In the genomic region with DNA sequence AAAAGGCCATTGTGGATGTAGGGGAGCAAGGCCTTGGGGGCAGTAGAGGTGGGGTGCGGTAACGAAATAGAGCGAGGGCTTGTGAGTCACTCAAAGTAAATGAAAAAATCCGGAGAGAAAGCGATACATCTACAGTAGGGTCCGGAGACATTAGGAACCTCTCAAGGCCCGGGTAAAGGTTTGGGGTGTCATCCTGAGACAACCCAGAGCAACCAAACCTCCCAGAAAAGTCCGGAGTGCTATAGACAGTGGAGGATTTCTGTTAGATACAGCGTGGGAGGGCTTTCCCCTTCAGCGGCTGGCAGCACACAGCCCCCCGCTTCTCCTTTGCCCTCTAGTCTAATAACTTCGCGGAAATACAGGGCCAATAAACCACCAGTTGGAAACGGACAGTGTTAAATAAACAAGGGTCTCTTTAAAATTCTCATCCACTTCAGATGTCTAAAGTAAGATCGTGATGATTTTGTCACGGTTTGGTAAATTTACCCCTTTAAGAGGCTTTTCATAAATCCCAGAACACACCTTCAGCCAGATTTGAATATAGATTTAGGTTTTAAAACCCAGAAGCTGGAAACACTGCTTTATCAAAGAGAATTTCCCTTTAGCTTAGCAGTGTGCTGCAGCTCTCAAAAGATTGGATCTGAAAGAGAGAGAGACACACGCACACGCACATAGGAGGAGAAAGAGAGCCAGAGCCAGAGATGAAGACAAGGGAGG, we compare ENCODE assay signal across 17 mouse cellular contexts. TPM values are rescaled to one million over a fixed set of nuclear protein-coding genes. Genes with fewer than 3 reads are reported as not detected.
DNase-seq lines count a peak whose midpoint lies in the region; ATAC-seq and TF ChIP-seq lines count a peak whose summit lies in the region.
"Had no signal": no experiment of that assay in that cellular context is flagged by ENCODE, and none has a peak within 500 bp of the region (broad histone marks: within the 10 kb centered on the region; RNA-seq: fewer than 3 reads in every experiment).

No protein-coding gene starts in this region.

- peak; percentile 58 for DNase-seq in forebrain, embryonic 11.5 days (ENCODE audit: low spot score)
- peak; percentile 57 for DNase-seq in brain, embryonic 14.5 days (ENCODE audit: low read depth)
- no peak for DNase-seq in right cerebral cortex, postnatal 4 days
- DNase-seq in ovary, postnatal 36 days (ENCODE audit: low spot score): no peak
- no peak for DNase-seq in lung, postnatal 25 days (ENCODE audit: low spot score)
- DNase-seq: adrenal gland, adult 2 months; heart, adult 18-20 months; heart, postnatal 14 days; kidney, postnatal 14 days; lung, postnatal 4 days; right cerebral cortex, postnatal 25 days; thymus, postnatal 25 days had no signal

- H3K36me3 ChIP-seq in forebrain, embryonic 11.5 days (ENCODE audit: control insufficient read depth, insufficient read depth, low read length): no peaks in the 10 kb centered on the region
- H3K36me3 ChIP-seq in forebrain, embryonic 15.5 days: no peaks in the 10 kb centered on the region
- no peaks in the 10 kb centered on the region for H3K36me3 ChIP-seq in forebrain, embryonic 13.5 days (ENCODE audit: poor library complexity, severe bottlenecking)
- no peaks in the 10 kb centered on the region for H3K36me3 ChIP-seq in midbrain, embryonic 13.5 days

- no peak for ATAC-seq in forebrain, embryonic 11.5 days (replicated peaks; ENCODE audit: low FRiP score)
- ATAC-seq in forebrain, embryonic 15.5 days (replicated peaks): no peak
- no peak for ATAC-seq in forebrain, embryonic 13.5 days
- ATAC-seq in midbrain, embryonic 13.5 days: no peak

- 1% methylated on average over 18 of the region's 18 CpGs for WGBS in forebrain, embryonic 11.5 days
- WGBS in forebrain, embryonic 15.5 days: 8% methylated on average over 18 of the region's 18 CpGs
- 4% methylated on average over 18 of the region's 18 CpGs for WGBS in forebrain, embryonic 13.5 days
- WGBS in midbrain, embryonic 13.5 days: 2% methylated on average over 18 of the region's 18 CpGs

- peak overlapping the region; percentile 25 for H3K4me3 ChIP-seq in forebrain, embryonic 11.5 days (ENCODE audit: low read depth, low read length)
- H3K4me3 ChIP-seq in forebrain, embryonic 15.5 days: no peak overlapping the region
- peak overlapping the region; percentile 29 for H3K4me3 ChIP-seq in forebrain, embryonic 13.5 days
- peak overlapping the region; percentile 69 for H3K4me3 ChIP-seq in midbrain, embryonic 13.5 days (replicated peaks)

- peaks cover 25% of the 10 kb centered on the region for H3K4me1 ChIP-seq in forebrain, embryonic 11.5 days (replicated peaks; ENCODE audit: control insufficient read depth, insufficient read depth, low read length)
- H3K4me1 ChIP-seq in forebrain, embryonic 15.5 days: peaks cover 38% of the 10 kb centered on the region
- H3K4me1 ChIP-seq in forebrain, embryonic 13.5 days: peaks cover 60% of the 10 kb centered on the region
- H3K4me1 ChIP-seq in midbrain, embryonic 13.5 days (replicated peaks): peaks cover 49% of the 10 kb centered on the region

- H3K9ac ChIP-seq in forebrain, embryonic 11.5 days (ENCODE audit: low read length): peak overlapping the region; percentile 65
- no peak overlapping the region for H3K9ac ChIP-seq in forebrain, embryonic 15.5 days (replicated peaks)
- H3K9ac ChIP-seq in forebrain, embryonic 13.5 days: peak overlapping the region; percentile 43; the same call in 1 of the 2 replicates
- H3K9ac ChIP-seq in midbrain, embryonic 13.5 days (replicated peaks): peak overlapping the region; percentile 97
- H3K9ac ChIP-seq: liver, embryonic 14.5 days had no signal

- H3K27me3 ChIP-seq in forebrain, embryonic 11.5 days (ENCODE audit: control insufficient read depth, insufficient read depth, low read length): peaks cover 32% of the 10 kb centered on the region
- peaks cover 74% of the 10 kb centered on the region for H3K27me3 ChIP-seq in forebrain, embryonic 15.5 days
- peaks cover 93% of the 10 kb centered on the region for H3K27me3 ChIP-seq in forebrain, embryonic 13.5 days
- H3K27me3 ChIP-seq in midbrain, embryonic 13.5 days: peaks cover 26% of the 10 kb centered on the region

- peak overlapping the region; percentile 50 for H3K4me2 ChIP-seq in forebrain, embryonic 11.5 days (ENCODE audit: low read depth, low read length, severe bottlenecking)
- H3K4me2 ChIP-seq in forebrain, embryonic 15.5 days (replicated peaks): no peak overlapping the region
- H3K4me2 ChIP-seq in forebrain, embryonic 13.5 days: peak overlapping the region; percentile 53
- H3K4me2 ChIP-seq in midbrain, embryonic 13.5 days (replicated peaks): peak overlapping the region; percentile 89

- no peak for TF ChIP-seq CTCF in brain, embryonic 14.5 days (IDR thresholded peaks at IDR 0.05; ENCODE audit: borderline replicate concordance, extremely low read depth, insufficient read depth, insufficient read length)

- no peak for TF ChIP-seq POLR2A in brain, embryonic 14.5 days (IDR thresholded peaks at IDR 0.05; ENCODE audit: borderline replicate concordance, extremely low read depth, insufficient read depth, insufficient read length, poor library complexity, severe bottlenecking)

- no peaks in the 10 kb centered on the region for H3K9me3 ChIP-seq in forebrain, embryonic 11.5 days (ENCODE audit: control insufficient read depth, low read length)
- no peaks in the 10 kb centered on the region for H3K9me3 ChIP-seq in forebrain, embryonic 15.5 days
- no peaks in the 10 kb centered on the region for H3K9me3 ChIP-seq in forebrain, embryonic 13.5 days (replicated peaks)
- H3K9me3 ChIP-seq in midbrain, embryonic 13.5 days: no peaks in the 10 kb centered on the region

- peak overlapping the region; percentile 61 for H3K27ac ChIP-seq in forebrain, embryonic 11.5 days (ENCODE audit: low read depth, low read length)
- H3K27ac ChIP-seq in forebrain, embryonic 15.5 days (replicated peaks): no peak overlapping the region
- H3K27ac ChIP-seq in forebrain, embryonic 13.5 days: peak overlapping the region; percentile 51; the same call in 1 of the 2 replicates
- peak overlapping the region; percentile 90 for H3K27ac ChIP-seq in midbrain, embryonic 13.5 days
- H3K27ac ChIP-seq: liver, embryonic 14.5 days had no signal

RNA-seq across cellular contexts. Expression of a gene that starts 3.9 kb away (rescaled TPM):
- 73.3 and 78.7 TPM in 2 replicates for polyA plus RNA-seq in forebrain, embryonic 11.5 days (2014; fragmentation: Nextera tagmentation; extraction: Ambion mirVana)
- polyA plus RNA-seq in forebrain, embryonic 15.5 days (2015; fragmentation: Nextera tagmentation; extraction: Ambion mirVana): 10.7 and 18.8 TPM in 2 replicates
- 44.7 and 65.6 TPM in 2 replicates for polyA plus RNA-seq in brain, embryonic 14.5 days (2012; rRNA removed)
- 24.9 and 36.8 TPM in 2 replicates for polyA plus RNA-seq in forebrain, embryonic 13.5 days (2015; fragmentation: Nextera tagmentation; extraction: Ambion mirVana)
- polyA plus RNA-seq in midbrain, embryonic 13.5 days (2015; fragmentation: Nextera tagmentation; extraction: Ambion mirVana): 133 and 155 TPM in 2 replicates
- polyA plus RNA-seq: adrenal gland, adult 2 months; intestine, embryonic 16.5 days had no signal

Comparison
In these comparisons a context has a peak if more than half of its experiments do, and no peak if none do; other contexts are left out.
1. DNase-seq: peak in forebrain, embryonic 11.5 days (single experiment) and brain, embryonic 14.5 days (single experiment); none in right cerebral cortex, postnatal 4 days (single experiment), ovary, postnatal 36 days (single experiment) and lung, postnatal 25 days (single experiment).